Mouse (Mus musculus) embryonic fibroblast, embryonic 13.5 days (primary cell): ENCODE measurements around the gene Rab1a.

Experiments
- CTCF ChIP-seq: IDR thresholded peaks from 2 replicates; pipeline ENCODE4 v1.5.1; 2011; ENCODE audit warnings: mild to moderate bottlenecking, control low read depth, low read length, moderate library complexity, borderline replicate concordance; ENCODE audit not compliant: insufficient read depth
- POLR2A ChIP-seq: IDR thresholded peaks from 2 replicates; pipeline ENCODE4 v1.6.1; 2011; ENCODE audit warnings: low read depth, mild to moderate bottlenecking, control low read depth, low read length, moderate library complexity

DNA sequence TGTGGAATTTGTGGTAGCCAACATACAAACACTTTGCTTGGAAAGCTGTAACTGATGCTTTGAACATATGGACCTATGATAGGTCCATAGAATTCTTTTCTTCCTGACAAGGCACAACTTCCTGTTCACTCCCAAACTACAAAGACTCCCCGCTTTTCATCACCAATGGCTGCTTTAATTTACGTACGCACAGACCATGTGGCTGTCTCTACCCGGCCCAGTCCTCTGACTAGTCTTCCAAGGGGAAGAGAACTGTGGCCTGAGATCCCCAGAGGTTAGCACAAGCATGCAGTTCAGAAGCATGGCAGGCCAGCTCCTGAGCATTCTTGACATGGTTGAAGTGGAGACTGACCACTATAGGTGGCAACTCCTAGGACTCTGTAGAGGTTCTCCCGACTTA lies 27.4 kb downstream of the Rab1a start:
- no peak for TF ChIP-seq CTCF
- TF ChIP-seq POLR2A, result no peak
